Mouse (Mus musculus) kidney, embryonic 16.5 days (tissue): Measurements from ENCODE around the gene St6galnac3. TPM values are rescaled to one million over a fixed set of nuclear protein-coding genes. Genes with fewer than 3 reads are reported as not detected.
A peak's percentile ranks its signal among the peaks of the same experiment; 100 is the strongest.

Source experiments
- ATAC-seq: fragments of 200-750 bp; cut with Nextera tagmentation; 2 replicates; pipeline ENCODE4 v1.8.0; 2017; ENCODE audit warnings: moderate TSS enrichment; ENCODE audit not compliant: low FRiP score, low TSS enrichment
- H3K27ac ChIP-seq: fragments of 300-500 bp; sonication (generic); 2 replicates; pipeline ENCODE4 v1.5.1; 2014; ENCODE audit warnings: low read length
- H3K27me3 ChIP-seq: fragments of 300-500 bp; sonication (generic); 2 replicates; pipeline ENCODE4 v1.6.1; 2014; ENCODE audit warnings: low read length, control low read depth, mixed read lengths; ENCODE audit not compliant: insufficient read depth
- H3K36me3 ChIP-seq: fragments of 300-500 bp; sonication (generic); 2 replicates; pipeline ENCODE4 v1.6.1; 2014; ENCODE audit warnings: low read length, control low read depth, mixed read lengths; ENCODE audit not compliant: insufficient read depth
- H3K4me1 ChIP-seq: fragments of 300-500 bp; sonication (generic); 2 replicates; pipeline ENCODE4 v1.6.1; 2014; ENCODE audit warnings: low read length, control low read depth, mixed read lengths; ENCODE audit not compliant: insufficient read depth
- H3K4me2 ChIP-seq: fragments of 300-500 bp; sonication (generic); replicated peaks from 2 replicates; pipeline ENCODE4 v1.6.1; 2014; ENCODE audit warnings: low read depth, low read length
- H3K4me3 ChIP-seq: fragments of 300-500 bp; sonication (generic); 2 replicates; pipeline ENCODE4 v1.5.1; 2014; ENCODE audit warnings: mild to moderate bottlenecking, low read length
- H3K9ac ChIP-seq: fragments of 300-500 bp; sonication (generic); replicated peaks from 2 replicates; pipeline ENCODE4 v1.6.1; 2014; ENCODE audit warnings: low read length
- H3K9me3 ChIP-seq: fragments of 300-500 bp; sonication (generic); 2 replicates; pipeline ENCODE4 v1.6.1; 2016; ENCODE audit warnings: low read length, control low read depth
- WGBS: fragments of 180-500 bp; shearing (Covaris S2); extraction: QIAGEN DNeasy Blood & Tissue Kit; methylation state at CpG from one replicate; pipeline ENCODE4 v1.1.7; 2014; 5-methylcytosine and 5-hydroxymethylcytosine counted together
- polyA plus RNA-seq: library from polyadenylated mRNA; unstranded; fragments of >200 nt; fragmentation: Nextera tagmentation; extraction: Ambion mirVana; gene quantifications from 2 replicates; pipeline ENCODE4 v1.2.1, GENCODE M21; 2015

The St6galnac3 gene
- polyA plus RNA-seq, 1 experiment from 2014 or later, result 75.8 TPM

GRCm38 (mm10) chr3:153681720-153682119 is 43.3 kb downstream of the St6galnac3 start:
- Histone ChIP-seq H3K9me3 (no peaks in the 10 kb centered on the region), H3K27me3 (no peaks in the 10 kb centered on the region), H3K4me1 (peaks cover 13% of the 10 kb centered on the region), H3K36me3 (no peaks in the 10 kb centered on the region), H3K27ac (no peak overlapping the region), H3K9ac (no peak overlapping the region), H3K4me2 (no peak overlapping the region), H3K4me3 (no peak overlapping the region)
- 88% methylated on average over 9 of the region's 9 CpGs for WGBS
- ATAC-seq, result no peak

- 50% methylated on average over 7 of the region's 7 CpGs for WGBS
- no peak for ATAC-seq
These were observed 49.1 kb downstream of the St6galnac3 start for GRCm38 (mm10) chr3:153675832-153676231.

GRCm38 (mm10) chr3:153675073-153675472 is 49.9 kb downstream of the St6galnac3 start:
- peaks cover 51% of the 10 kb centered on the region for H3K4me1 ChIP-seq

More at GRCm38 (mm10) chr3:153675832-153676231, 49.1 kb downstream of the St6galnac3 start:
- Histone ChIP-seq H3K9ac (no peak overlapping the region), H3K4me1 (peaks cover 47% of the 10 kb centered on the region), H3K4me2 (no peak overlapping the region), H3K4me3 (no peak overlapping the region), H3K27me3 (no peaks in the 10 kb centered on the region), H3K36me3 (no peaks in the 10 kb centered on the region), H3K9me3 (no peaks in the 10 kb centered on the region), H3K27ac (0 out of 2 replicates have a peak overlapping the region, but pooled peaks have one; percentile 7)

GRCm38 (mm10) chr3:153674359-153674758 is 50.6 kb downstream of the St6galnac3 start:
- no peak for ATAC-seq
- H3K9ac ChIP-seq, result no peak overlapping the region
- peaks cover 58% of the 10 kb centered on the region for H3K4me1 ChIP-seq
- 76% methylated on average over 8 of the region's 8 CpGs for WGBS
- H3K27me3 ChIP-seq, result no peaks in the 10 kb centered on the region
- H3K9me3 ChIP-seq, result no peaks in the 10 kb centered on the region
- no peak overlapping the region for H3K4me3 ChIP-seq
- no peak overlapping the region for H3K4me2 ChIP-seq
- H3K36me3 ChIP-seq, result no peaks in the 10 kb centered on the region
- no peak overlapping the region for H3K27ac ChIP-seq

More at GRCm38 (mm10) chr3:153675073-153675472, 49.9 kb downstream of the St6galnac3 start:
- peak; percentile 28; the same call in 1 of the 2 replicates for ATAC-seq
- no peak overlapping the region for H3K4me2 ChIP-seq
- no peak overlapping the region for H3K9ac ChIP-seq
- no peaks in the 10 kb centered on the region for H3K27me3 ChIP-seq
- 49% methylated on average over 12 of the region's 12 CpGs for WGBS
- H3K4me3 ChIP-seq, result no peak overlapping the region
- H3K36me3 ChIP-seq, result no peaks in the 10 kb centered on the region
- H3K27ac ChIP-seq, result no peak overlapping the region
- H3K9me3 ChIP-seq, result no peaks in the 10 kb centered on the region

GRCm38 (mm10) chr3:153673451-153673850 is 51.5 kb downstream of the St6galnac3 start:
- H3K4me1 ChIP-seq, result peaks cover 67% of the 10 kb centered on the region
- no peak overlapping the region for H3K9ac ChIP-seq
- no peak overlapping the region for H3K4me2 ChIP-seq
- ATAC-seq, result no peak
- H3K27ac ChIP-seq, result no peak overlapping the region
- WGBS, result 83% methylated on average over 12 of the region's 12 CpGs
- no peak overlapping the region for H3K4me3 ChIP-seq
- no peaks in the 10 kb centered on the region for H3K27me3 ChIP-seq
- H3K36me3 ChIP-seq, result no peaks in the 10 kb centered on the region
- no peaks in the 10 kb centered on the region for H3K9me3 ChIP-seq

GRCm38 (mm10) chr3:153670953-153671674 is 53.9 kb downstream of the St6galnac3 start:
- peaks cover 55% of the 10 kb centered on the region for H3K4me1 ChIP-seq
- 45% methylated on average over 10 of the region's 10 CpGs for WGBS
- no peak overlapping the region for H3K9ac ChIP-seq
- H3K27me3 ChIP-seq, result no peaks in the 10 kb centered on the region
- H3K4me3 ChIP-seq, result no peak overlapping the region
- no peaks in the 10 kb centered on the region for H3K36me3 ChIP-seq
- H3K27ac ChIP-seq, result no peak overlapping the region
- H3K9me3 ChIP-seq, result no peaks in the 10 kb centered on the region
- ATAC-seq, result no peak
- no peak overlapping the region for H3K4me2 ChIP-seq

GRCm38 (mm10) chr3:153669737-153670435 is 55.1 kb downstream of the St6galnac3 start:
- no peak for ATAC-seq
- peak overlapping the region; percentile 76 for H3K27ac ChIP-seq
- H3K4me2 ChIP-seq, result no peak overlapping the region
- H3K9me3 ChIP-seq, result no peaks in the 10 kb centered on the region
- 74% methylated on average over 13 of the region's 13 CpGs for WGBS
- H3K27me3 ChIP-seq, result no peaks in the 10 kb centered on the region
- no peak overlapping the region for H3K4me3 ChIP-seq
- no peak overlapping the region; the same call in 1 of the 2 replicates for H3K9ac ChIP-seq
- no peaks in the 10 kb centered on the region for H3K36me3 ChIP-seq
- H3K4me1 ChIP-seq, result peaks cover 48% of the 10 kb centered on the region

GRCm38 (mm10) chr3:153669329-153669728 is 55.6 kb downstream of the St6galnac3 start:
- Histone ChIP-seq H3K4me2 (no peak overlapping the region), H3K27ac (peak overlapping the region; percentile 76), H3K36me3 (no peaks in the 10 kb centered on the region), H3K9me3 (no peaks in the 10 kb centered on the region), H3K27me3 (no peaks in the 10 kb centered on the region), H3K4me3 (no peak overlapping the region), H3K4me1 (peaks cover 48% of the 10 kb centered on the region), H3K9ac (no peak overlapping the region)
- WGBS, result 22% methylated on average over 8 of the region's 8 CpGs
- no peak for ATAC-seq

- Histone ChIP-seq H3K9ac (no peak overlapping the region), H3K27ac (peak overlapping the region; percentile 76), H3K27me3 (no peaks in the 10 kb centered on the region), H3K4me3 (no peak overlapping the region), H3K9me3 (no peaks in the 10 kb centered on the region), H3K4me1 (peaks cover 53% of the 10 kb centered on the region), H3K36me3 (no peaks in the 10 kb centered on the region), H3K4me2 (no peak overlapping the region)
- 62% methylated on average over 21 of the region's 21 CpGs for WGBS
- peak; percentile 78 for ATAC-seq
These were observed 56.3 kb downstream of the St6galnac3 start for GRCm38 (mm10) chr3:153668447-153669290.
